Mouse (Mus musculus): ENCODE results near the gene Sorcs2.
A peak's percentile ranks its signal among the peaks of the same experiment; 100 is the strongest.

Gene Sorcs2

DNA sequence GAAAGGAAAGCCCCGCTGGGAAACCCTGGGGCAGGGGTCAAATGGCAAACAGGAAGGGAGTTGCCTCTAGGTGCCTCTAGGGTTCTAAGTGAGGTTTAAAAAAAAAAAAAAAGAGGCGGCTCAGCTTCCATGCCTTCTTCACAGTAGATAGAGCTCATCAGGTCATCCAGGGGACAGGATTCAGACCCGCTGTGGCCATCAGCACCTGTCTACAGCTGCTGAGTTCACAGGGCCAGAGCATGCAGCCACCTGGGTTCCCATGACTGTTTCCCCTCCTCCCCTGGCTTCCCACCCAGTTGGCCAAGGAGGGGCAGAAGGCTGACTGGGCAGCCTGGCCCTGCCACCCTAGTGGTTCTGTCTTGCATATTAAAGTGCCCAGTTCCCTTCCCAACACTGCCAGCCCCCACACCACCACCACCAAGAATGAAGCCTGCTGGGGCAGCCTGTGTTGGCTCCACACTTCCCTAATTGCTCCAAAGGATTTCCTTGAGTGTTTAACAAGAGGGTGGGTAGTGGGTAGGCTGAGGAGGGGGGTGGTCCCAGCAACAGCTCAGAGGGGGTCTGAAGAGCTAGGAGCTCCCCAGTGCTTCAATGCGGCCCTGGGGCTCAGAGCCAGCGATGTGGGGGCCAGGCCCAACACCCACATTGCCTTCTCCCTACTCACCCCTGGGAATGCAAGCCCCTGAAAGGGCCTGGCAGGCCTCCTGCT is 38.2 kb downstream of the Sorcs2 start:
- DNase-seq (ENCODE audit: low spot score in 2 of 2) = no peak

DNA sequence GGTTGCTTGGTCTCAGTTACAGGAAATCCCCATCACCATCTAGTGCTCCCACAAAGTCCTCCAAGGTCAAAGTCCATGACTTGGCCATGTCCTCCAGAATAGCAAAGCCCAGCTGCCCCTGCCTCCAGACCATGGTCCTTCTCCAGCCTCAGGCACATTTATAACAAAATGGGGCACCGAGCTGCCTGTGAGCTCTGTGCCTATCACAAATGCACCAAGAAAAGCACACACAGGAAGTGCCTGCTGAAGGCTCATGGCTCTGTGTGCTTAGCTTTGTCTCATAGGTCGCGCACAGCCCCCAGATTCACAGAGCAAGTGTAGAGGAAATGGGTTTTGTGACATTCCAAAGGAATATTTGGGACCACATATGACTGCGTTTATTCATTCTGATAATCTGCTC is 39.8 kb downstream of the Sorcs2 start:
- no peak for DNase-seq (ENCODE audit: low spot score in 2 of 2)

DNA sequence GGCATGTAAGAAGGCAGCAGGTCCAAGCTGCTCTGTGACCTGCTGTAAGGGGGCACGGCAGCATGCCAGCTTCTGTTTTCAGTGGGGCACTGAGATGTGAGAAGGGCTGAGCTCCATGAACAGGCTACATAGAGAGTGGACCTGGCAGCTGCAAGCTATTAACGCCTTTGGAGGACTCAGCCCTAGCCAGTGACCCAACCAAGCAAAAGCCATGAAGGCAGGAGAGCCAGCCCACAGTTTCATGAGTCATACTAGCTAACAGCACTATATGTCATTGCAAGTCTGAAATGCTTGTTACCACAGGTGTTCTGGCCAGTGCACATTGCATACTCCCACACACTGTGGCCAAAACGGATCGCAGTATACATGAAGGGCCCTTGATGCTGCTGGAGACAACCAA is 41.3 kb downstream of the Sorcs2 start:
- DNase-seq (ENCODE audit: low spot score in 2 of 2) = no peak

DNA sequence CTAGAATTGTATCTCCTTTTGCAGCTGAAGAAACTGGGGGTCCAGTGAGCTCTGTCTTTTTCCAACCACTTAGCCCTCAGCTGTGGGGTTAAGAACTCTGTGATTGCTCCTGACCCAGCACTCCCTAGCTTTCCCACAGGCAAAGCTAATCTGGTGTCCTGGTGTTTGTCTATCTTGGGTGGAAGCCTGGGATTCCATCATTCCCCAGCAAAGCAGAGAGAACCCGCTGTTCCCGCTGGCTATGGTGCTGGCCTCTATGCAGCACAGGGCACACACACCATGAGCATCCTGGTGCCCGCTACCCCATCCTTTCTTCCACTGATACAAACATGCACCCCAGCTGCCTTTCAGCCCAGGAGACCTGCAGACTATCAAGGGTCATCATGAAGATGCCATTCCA is 42.3 kb downstream of the Sorcs2 start:
- DNase-seq (ENCODE audit: low spot score in 2 of 2) = no peak

DNA sequence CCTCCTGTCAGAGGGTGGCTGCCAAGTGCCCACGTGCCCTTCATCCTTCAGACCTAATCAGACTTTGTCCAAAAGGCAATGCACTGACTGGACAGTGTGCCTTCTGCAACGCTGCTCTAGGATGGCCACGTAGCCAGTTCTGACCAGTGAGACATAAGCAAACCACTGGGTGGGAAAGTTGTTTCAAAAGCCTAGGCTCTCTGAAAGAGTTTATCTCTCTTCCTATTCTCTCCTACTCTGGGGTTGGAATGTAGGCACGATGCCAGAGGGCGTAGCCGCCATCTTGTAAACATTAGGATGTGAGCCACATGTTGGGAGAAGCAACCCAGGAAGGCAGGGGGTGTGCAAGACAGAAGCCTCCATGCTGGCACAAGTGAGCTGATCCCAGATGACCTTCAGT is 44.3 kb downstream of the Sorcs2 start:
- peak; percentile 37 to 56 for DNase-seq (ENCODE audit: low spot score in 2 of 2)

DNA sequence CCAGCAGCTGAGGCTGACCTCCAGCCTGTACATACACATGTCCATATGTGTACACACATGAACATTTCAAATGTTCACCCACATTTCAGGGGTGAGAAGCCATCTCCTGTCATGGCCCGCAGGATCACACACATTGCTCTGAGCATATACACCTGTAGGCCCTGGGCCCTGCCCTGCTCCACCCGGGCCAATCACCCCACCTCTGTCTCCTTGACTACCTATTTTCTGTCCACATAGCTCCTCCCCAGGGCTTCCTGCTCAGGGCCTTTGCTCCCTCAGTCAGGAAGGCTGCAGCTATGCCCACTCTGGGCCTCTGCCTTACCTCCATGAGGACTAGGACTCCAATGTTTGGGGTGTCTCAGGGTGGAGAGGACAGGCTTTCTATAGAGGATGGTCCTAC is 44.7 kb downstream of the Sorcs2 start:
- DNase-seq (ENCODE audit: low spot score in 2 of 2) = no peak

DNA sequence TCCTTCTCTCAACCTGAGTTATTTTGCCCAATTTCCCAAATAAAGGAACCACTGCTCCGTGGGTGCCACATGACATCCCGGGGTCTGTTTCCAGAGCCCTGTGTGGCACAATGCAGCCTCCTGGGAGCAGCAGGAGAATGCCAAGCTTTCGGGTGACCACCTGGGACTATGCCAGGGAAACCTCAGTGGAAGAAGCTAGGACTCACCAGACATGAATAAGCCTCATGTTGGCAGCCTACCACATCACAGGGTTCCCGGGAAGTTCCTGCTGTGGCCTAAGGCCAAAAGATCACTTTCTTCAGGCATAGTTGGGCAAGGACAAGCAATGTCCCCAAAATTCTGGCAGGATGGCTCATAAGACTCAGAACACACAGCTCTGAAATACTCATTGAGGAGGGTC is 51.2 kb downstream of the Sorcs2 start:
- no peak for DNase-seq (ENCODE audit: low spot score in 2 of 2)

DNA sequence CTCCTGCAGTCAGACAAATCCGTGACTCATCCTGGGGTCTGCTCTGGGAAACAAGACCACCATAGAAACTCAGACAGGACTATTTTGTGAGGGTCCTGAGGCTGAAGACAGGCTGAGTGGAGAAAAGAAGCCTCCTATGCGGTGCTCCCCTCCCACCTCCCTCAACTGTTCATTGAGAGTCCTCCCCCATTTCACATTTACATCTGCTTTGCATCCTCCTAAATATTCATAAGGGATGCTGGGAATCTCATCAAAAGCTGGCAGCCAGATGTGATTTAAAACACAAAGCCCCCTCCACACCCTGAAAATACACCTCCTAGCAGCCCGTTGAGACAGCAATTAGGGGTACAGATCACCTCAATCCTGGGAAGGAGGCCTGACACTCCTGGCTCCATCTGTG is 58.7 kb downstream of the Sorcs2 start:
- no peak for DNase-seq (ENCODE audit: low spot score in 2 of 2)

DNA sequence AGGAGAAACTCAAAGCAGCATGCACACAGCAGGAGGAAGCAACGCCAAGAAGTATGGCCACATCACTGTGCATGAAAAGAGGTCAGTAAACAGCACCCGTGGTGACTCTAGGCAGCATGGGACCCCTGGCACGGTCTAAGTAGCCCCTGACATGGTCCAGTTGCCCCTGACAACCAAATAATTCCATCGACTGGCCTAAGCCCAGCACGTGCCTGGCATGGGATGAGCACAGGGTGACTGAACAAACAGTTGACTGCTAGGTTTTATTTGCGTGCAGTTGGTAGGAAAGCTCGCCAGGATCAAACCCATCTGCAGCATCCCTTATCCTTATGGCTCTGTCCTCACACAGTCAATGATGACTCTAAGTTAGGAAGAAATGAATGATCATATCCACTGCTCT is 61.7 kb downstream of the Sorcs2 start:
- DNase-seq (ENCODE audit: low spot score in 2 of 2) = no peak

DNA sequence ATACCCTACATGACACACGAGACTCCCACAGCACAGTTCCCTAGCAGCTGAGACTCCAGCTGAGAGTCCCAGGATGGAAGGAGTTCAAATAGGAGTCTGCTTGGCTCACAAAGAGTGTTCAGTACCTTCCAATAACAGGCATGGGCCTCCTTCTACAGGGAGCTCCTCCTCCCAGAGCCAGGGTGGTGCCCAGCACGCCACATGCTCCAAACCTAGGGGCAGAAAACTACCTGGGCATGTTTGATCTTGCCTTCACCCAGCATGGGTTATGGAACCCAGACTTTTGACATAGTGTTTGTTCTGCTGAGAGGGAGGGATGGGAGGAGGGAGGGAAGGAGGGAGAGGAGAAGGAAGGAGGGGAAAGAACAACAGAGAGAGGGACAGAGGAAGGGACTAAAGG is 62.3 kb downstream of the Sorcs2 start:
- DNase-seq (ENCODE audit: low spot score in 2 of 2) = peak in 1 of 2 experiments; percentile 48

DNA sequence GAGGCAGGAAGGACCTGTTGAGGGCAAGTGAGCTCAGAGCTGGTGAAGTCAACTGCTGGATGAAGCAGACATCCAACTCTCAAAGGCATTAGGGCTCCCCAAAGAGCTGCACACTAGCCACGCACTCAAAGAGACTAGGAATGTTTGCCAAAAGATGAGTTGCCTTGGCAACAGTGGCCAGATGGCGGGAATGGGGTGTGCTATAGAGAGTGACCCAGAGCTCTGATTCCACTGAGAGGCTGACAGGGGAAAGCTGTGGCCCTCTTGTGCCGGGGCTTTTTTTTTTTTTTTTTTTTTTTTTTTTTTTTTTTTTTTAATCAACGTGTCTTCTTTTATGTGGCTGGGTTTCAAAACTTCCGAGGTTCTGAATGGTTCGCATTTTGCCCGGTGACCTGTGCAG is 63.7 kb downstream of the Sorcs2 start:
- no peak for DNase-seq (ENCODE audit: low spot score in 2 of 2)

DNA sequence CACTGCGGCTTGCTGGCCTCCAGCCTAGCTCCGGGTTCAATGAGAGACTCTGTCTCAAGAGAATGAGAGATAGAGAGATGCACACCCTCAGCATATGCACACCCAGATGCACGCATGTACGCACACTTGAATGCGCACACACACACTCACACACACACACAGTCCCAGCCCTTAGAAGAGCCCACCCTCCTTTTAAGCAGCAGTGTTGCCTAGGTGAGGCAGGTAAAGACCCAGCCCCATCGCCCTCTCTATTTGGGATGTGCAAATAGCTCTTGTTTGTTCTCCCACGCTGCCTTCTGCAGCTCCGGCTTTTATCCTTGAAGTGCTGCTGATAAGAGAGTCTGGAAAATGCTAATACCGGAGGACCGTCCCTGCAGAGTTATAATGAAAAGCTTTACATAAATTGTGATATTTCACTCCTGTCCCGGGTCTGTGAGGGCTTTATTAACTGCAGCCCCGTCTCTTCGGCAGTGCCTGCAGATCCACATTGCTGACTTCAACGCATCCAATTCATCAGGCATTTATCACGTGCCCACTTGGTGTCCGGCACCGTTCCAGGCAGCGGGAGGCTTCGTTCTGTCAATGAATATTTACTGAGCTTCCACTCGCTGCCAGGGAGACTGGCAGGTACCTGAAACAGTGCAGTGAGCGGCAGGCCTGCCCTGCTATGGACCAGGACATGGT is 67.3 kb downstream of the Sorcs2 start:
- no peak for DNase-seq (ENCODE audit: low spot score in 2 of 2)

DNA sequence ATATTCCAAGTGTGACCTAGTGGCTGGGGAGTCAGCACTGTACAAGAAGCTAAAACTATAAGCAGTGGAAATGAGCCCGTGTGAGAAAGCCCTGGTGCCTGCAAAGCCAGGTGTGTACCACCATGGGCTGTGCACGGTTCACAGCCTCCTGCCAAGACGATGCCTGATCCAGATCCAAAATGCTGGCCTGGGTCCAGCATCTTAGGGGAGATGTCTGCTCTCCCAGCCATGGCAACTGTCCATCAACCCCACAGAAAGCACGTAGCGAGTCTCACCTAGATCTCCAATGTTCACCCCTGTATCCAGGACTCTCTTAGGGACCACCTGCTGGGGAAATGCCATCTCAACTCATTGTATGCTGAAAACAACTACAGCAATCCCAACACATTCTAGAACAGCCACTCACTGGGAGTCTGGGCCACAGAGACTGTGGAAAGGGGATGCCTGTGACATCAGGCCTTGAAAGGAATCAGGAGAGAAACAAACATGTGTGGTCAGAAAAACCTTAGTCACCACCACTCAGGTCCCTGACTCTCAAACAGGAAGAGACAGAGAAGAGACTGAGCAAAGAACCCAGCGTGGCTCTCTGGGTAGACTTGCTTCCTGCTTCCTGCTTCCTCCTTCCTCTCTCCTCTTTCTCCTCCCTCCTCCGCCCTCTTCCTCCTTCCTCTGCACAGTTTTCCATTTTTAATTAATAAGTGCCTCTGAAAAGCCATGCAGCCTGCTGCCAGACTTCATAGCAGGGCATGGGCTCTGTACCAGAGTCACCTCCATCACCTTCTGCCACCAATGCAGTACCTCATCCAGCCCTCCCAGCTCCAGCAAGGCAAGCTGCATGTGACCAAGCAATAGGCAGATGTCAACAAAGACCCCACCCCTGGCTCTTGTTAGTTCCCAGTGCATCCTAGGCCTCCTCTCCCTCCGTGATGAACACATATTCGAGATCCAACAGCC is 71.6 kb downstream of the Sorcs2 start:
- DNase-seq (ENCODE audit: low spot score in 2 of 2) = no peak

DNA sequence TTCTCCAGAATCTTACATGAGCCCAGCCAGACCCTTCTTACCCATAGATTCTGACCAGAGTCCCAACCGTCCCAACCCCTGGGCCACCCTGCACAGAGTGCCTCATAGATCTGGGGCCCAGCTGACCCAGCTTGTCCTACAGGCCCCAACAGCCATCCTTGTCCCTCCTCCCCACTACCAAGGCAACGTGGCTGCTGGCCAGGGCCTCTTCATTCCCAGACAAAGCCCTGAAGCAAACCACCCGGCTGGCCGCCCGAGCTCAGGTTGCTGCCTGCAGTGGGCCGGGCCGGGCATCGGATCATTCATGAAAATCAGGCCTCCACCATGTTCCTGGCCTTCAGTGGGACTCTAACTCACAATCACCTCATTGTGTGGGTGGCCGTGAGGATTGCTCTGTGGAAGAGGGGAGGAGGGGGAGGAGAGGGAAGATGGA is 73.8 kb downstream of the Sorcs2 start:
- no peak for DNase-seq (ENCODE audit: low spot score in 2 of 2)

DNA sequence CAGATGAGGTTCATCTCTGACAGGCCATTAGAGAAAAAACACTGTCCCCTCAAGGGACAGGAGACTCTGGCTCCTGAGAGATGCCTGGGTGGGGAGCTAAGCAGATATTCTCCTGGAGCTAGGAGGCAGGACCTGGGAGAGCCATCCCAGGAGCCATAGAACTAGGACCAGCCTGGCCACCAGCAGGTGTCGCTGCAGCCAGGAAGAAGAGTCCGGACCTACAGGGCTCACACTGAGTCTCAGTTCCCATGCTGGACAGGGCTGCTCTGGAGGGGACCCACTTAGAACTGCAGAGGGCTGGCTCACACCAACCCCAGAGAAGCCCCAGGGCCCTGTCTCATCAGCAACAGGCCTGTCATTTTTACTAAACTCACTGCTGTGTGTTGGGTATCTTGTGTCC is 74.4 kb downstream of the Sorcs2 start:
- peak; percentile 77 to 79 for DNase-seq (ENCODE audit: low spot score in 2 of 2)

DNA sequence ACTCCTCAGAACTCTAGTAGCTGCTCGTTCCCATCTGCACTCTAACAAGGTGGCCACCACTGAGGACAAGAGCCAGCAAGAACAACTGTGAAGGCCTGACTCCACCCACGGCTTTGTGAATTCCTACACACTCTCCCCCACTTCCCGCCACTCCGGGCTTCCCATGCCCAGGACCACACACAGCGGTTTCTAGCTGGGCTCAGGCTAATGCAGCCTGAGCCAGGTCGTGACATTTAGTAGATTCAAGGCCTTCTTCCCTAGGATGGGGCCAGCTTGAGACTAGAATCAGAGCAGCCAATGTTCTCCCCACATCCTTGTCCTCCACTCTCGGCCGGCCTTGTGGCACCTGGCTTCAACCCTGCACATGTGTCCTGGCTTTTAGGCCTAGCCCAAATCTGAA is 76.4 kb downstream of the Sorcs2 start:
- no peak for DNase-seq (ENCODE audit: low spot score in 2 of 2)

DNA sequence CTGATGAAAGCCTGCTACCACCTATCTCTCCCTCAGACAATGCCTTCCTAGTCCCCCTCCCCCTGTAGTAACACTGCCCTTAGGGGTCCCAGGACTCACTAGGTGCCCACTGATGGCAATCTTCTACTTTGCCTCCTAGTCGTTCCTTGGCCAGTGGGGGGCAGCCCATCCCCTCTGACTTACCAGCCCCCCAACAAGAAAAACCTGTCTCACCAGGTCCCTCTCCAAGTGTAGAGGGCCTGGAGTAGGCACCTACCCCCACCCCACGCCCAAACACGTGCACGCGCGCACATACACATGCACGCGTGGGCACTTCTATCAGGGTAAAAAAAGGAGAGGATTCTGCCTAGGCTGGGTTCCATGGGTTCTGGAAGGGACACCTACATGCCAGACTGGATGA is 77.3 kb downstream of the Sorcs2 start:
- DNase-seq (ENCODE audit: low spot score in 2 of 2) = peak in 1 of 2 experiments; percentile 39

DNA sequence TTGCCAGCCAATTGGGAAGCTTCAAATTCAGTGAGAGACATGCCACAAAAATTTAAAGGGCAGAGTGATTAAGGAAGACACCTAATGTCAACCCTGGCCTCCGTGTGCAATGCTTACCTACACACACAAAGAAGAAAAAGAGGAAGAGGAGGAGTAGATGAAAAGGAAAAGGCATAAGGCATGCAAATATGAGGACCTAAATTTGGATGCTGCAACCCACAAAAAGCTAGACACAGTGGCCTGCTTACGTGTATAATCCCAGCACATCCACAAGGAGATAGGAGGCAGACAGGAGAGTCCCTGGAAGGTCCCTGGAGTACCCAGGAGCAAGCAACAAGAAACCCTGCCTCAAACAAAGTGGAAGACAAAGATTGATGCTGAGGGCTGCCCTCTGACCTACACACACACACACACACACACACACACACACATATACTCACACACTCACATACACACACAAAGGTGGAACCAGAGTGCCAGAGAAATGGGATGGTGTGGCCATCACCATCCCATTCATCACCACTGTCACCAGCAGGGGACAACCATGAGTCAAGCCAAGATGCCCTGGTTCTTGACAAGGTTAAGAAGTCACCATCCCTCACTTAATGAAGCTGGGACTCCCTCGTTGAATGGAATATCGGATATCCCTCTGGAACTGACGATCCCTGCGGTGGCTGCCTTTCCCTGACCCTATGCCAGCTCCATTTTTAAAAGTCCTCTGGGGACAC is 80.1 kb downstream of the Sorcs2 start:
- DNase-seq (ENCODE audit: low spot score in 2 of 2) = no peak

DNA sequence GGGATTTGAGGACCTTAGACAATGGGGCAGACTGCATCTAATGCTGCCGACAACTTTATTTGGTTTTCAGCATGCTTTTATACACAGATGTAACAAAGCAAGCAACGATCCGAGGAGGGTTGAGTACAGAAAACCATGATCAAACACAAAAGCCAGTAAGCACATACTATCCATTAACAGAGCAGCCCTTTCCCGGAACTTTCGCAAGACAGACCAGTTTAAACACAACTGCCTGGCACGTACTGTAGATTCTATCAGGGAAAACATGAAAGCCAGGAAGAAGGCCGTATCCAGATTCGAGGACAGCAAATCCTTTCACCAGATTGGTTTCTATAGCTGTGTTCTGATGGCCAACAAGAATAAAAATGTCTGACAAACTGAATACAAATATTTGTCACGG is 82.8 kb downstream of the Sorcs2 start:
- no peak for DNase-seq (ENCODE audit: low spot score in 2 of 2)

DNA sequence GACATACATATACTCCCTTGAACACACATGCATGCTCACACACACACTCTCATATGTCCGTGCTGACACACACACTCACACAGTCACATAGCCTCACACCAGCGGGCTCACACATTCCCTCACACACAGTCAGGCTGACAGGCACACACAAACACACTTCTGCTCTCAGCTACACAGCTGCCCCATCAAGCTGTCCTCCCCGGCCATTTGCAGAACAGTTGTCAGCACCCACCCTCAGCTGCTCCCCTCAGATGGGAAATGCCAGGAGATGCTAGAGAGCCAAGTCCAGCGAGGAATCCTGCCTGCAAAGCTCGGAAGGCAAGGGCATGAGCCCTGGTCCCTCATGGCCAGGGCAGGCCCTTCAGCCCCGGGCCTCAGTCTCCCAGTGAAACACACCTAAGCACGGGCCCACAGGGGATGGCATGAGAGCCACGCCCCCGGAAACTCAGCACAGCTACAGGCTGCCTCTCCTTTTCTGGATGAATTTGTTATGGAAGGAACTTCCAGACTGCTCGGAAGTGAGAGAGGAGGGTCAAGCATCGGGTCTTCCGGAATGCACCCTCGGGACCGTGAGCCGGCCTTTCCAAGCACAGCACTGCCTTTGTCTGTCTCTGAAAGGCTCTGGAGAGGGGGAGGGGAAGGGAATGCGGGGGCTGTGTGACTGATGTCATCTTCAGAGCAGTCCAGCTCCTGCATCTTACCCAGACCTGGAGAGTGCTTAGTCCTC is 84.4 kb downstream of the Sorcs2 start:
- no peak for DNase-seq (ENCODE audit: low spot score in 2 of 2)

DNA sequence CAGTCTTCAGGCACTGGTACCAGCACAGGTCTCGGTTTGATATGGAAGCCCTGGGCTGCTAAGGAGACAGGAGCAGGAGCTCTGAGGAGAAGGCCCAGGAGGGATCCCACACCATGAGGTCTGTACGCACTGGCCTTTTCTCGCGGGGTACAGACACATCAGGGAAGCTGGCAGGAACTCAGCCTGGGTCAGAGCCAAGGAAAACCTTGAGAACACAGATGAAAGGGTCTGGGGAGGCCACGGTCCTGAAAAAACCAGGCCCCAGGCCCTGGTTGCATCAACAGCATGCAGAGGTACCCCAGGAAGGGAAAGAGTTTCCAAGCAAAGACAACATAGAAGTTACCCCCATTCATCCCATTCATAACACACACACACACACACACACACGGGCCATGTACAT is 85.0 kb downstream of the Sorcs2 start:
- DNase-seq (ENCODE audit: low spot score in 2 of 2) = no peak

All from urinary bladder, postnatal 36 days (tissue).